Mouse (Mus musculus) cortical plate, adult 2 months (tissue): ENCODE measurements around the gene Ube2v1.

Source experiments
- CTCF ChIP-seq: fragments of 200-500 bp; IDR thresholded peaks from 2 replicates; pipeline ENCODE4 v1.5.1; 2011; ENCODE audit warnings: mild to moderate bottlenecking, control low read depth, low read length; ENCODE audit not compliant: insufficient read depth; ENCODE audit errors: extremely low read depth
- POLR2A ChIP-seq: fragments of 200-500 bp; IDR thresholded peaks from 2 replicates; pipeline ENCODE4 v1.6.1; 2011; ENCODE audit warnings: mild to moderate bottlenecking, low read length, control low read depth; ENCODE audit not compliant: insufficient read depth; ENCODE audit errors: extremely low read depth

DNA sequence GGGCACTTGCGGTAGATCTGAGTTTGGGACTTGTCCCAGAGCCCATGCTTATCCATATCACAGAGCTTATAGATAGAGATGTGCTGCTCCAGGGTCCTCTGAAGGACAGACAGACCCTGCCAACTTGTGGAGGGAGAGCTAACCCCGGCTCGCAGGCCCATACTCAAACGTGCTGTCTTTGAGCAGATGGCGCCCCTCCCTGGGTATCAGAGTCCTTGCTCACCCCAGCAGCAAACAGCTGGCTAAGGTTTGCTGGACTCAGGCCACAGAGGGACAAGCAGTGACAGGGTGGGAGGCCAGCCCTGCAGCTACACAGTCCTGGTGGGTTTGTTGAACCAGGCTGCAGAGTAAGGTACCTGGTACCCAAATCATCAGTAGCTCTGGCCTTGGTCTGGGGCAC lies 28.9 kb downstream of the Ube2v1 start:
- TF ChIP-seq CTCF (no peak), POLR2A (no peak)
